Mouse (Mus musculus): ENCODE measurements around the gene 1700001J03Rik. TPM values are rescaled to one million over a fixed set of nuclear protein-coding genes. Genes with fewer than 3 reads are reported as not detected.
A peak's percentile ranks its signal among the peaks of the same experiment; 100 is the strongest.
"Not testable (repeated sequence)": the region's sequence is repeated elsewhere in the genome, so short reads cannot be mapped to it uniquely, and the experiment has no call there.

Gene 1700001J03Rik
- total RNA-seq, 2 experiments from 2014 or later: 1.2 to 2.3 TPM

GRCm38 (mm10) chr5:146188144-146188543 is 3.0 kb upstream of the 1700001J03Rik start:
- DNase-seq: no peak

GRCm38 (mm10) chr5:146187441-146187840 is 2.3 kb upstream of the 1700001J03Rik start:
- peak; percentile 32 to 55 for DNase-seq

- peak in 1 of 2 experiments; percentile 9 for DNase-seq
Measured at GRCm38 (mm10) chr5:146172744-146173143, 12.4 kb downstream of the 1700001J03Rik start.

GRCm38 (mm10) chr5:146170621-146171020 is 14.5 kb downstream of the 1700001J03Rik start, which contains the start of gene Gm6309:
Gene Gm6309, minus strand, starts transcription at chr5:146170721.
- DNase-seq: not testable (repeated sequence)

GRCm38 (mm10) chr5:146160439-146160838 is 24.7 kb downstream of the 1700001J03Rik start, which contains the start of gene Gm5565:
Gene Gm5565, minus strand, starts transcription at chr5:146160539.
- not testable (repeated sequence) for DNase-seq

GRCm38 (mm10) chr5:146158326-146158725 is 26.8 kb downstream of the 1700001J03Rik start:
- DNase-seq: not testable (repeated sequence)

GRCm38 (mm10) chr5:146150454-146150853 is 34.6 kb downstream of the 1700001J03Rik start:
- no peak for DNase-seq

- DNase-seq: no peak
Measured at GRCm38 (mm10) chr5:146147903-146148302, 37.2 kb downstream of the 1700001J03Rik start.

Other genes starting within 250 kb of the 1700001J03Rik start
- gene Cyp3a25, start 175.7 kb downstream of the 1700001J03Rik start, total RNA-seq (2021): not detected
- gene Cyp3a59, start 106.0 kb downstream of the 1700001J03Rik start, total RNA-seq (2021): not detected
- gene Gm5565, start 24.8 kb downstream of the 1700001J03Rik start, total RNA-seq (2021): not detected
- not detected for gene Gm6309, start 14.6 kb downstream of the 1700001J03Rik start, total RNA-seq (2021)
- 10 to 100 TPM; 70.8 to 71.5 TPM for gene Rnf6, start 36.3 kb upstream of the 1700001J03Rik start, total RNA-seq (2021)
- 10 to 100 TPM; 42.7 to 50.6 TPM for gene Cdk8, start 45.9 kb upstream of the 1700001J03Rik start, total RNA-seq (2021)
- 100 to 1,000 TPM; 104 to 106 TPM for gene Wasf3, start 199.7 kb upstream of the 1700001J03Rik start, total RNA-seq (2021)

Data from layer of hippocampus, postnatal 36 days (tissue).